In the genomic region with DNA sequence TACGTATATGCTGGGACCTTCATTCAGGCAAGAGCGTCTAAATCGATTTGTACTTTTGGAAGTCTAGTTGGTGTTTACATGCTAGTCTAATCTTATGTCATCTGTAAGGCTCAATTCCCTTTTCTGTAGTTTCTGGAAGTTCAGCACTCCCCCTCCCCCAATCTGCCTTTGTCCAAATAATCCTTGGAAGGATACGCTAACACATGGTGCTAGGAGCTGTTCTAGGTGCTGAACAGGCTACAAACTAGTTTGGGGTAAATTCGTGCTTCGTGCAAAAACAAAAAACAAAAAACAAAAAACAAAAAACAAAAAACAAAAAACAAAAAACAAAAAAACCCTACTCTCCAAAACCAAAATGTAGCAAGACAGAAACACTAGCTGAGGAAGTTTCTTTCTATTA, we compare ENCODE assay signal across 22 mouse cellular contexts. TPM values are rescaled to one million over a fixed set of nuclear protein-coding genes. Genes with fewer than 3 reads are reported as not detected.
DNase-seq lines count a peak whose midpoint lies in the region; ATAC-seq and TF ChIP-seq lines count a peak whose summit lies in the region.
"Had no signal": no experiment of that assay in that cellular context is flagged by ENCODE, and none has a peak within 500 bp of the region (broad histone marks: within the 10 kb centered on the region; RNA-seq: fewer than 3 reads in every experiment).

No protein-coding gene starts in this region.

- no peak overlapping the region for H3K4me3 ChIP-seq in kidney, embryonic 16.5 days (ENCODE audit: low read length)
- H3K4me3 ChIP-seq in CH12.LX (replicated peaks in 1 of 3; ENCODE audit: low read depth in 2 of 3, low read length in 2 of 3, poor library complexity in 1 of 3), result no peak overlapping the region
- H3K4me3 ChIP-seq in forebrain, embryonic 11.5 days (ENCODE audit: low read depth, low read length), result no peak overlapping the region
- H3K4me3 ChIP-seq: heart, embryonic 13.5 days; layer of hippocampus, adult 2 months; lung, embryonic 15.5 days; neural tube, embryonic 12.5 days had no signal

- TF ChIP-seq POLR2A in CH12.LX (IDR thresholded peaks at IDR 0.05; ENCODE audit: low read depth, low read length), result no peak
- TF ChIP-seq POLR2A in brain, embryonic 14.5 days (IDR thresholded peaks at IDR 0.05; ENCODE audit: borderline replicate concordance, extremely low read depth, insufficient read depth, insufficient read length, poor library complexity, severe bottlenecking), result no peak

- WGBS in kidney, embryonic 16.5 days, result 54% methylated on average over 6 of the region's 6 CpGs
- WGBS in forebrain, embryonic 11.5 days, result 55% methylated on average over 6 of the region's 6 CpGs

- no peak overlapping the region for H3K9ac ChIP-seq in kidney, embryonic 16.5 days (replicated peaks; ENCODE audit: low read length)
- H3K9ac ChIP-seq in CH12.LX (ENCODE audit: insufficient read depth, low read depth), result no peak overlapping the region
- H3K9ac ChIP-seq in forebrain, embryonic 11.5 days (ENCODE audit: low read length), result no peak overlapping the region
- H3K9ac ChIP-seq: heart, embryonic 13.5 days; lung, embryonic 15.5 days; neural tube, embryonic 12.5 days had no signal

- DNase-seq in kidney, postnatal 14 days, result peak; percentile 24
- DNase-seq in CH12.LX (ENCODE audit: extremely low read depth), result no peak
- DNase-seq in brain, embryonic 14.5 days (ENCODE audit: low read depth), result peak; percentile 9
- DNase-seq in hindlimb bud, embryonic 11.5 days (ENCODE audit: extremely low spot score, low read depth, low spot score), result peak; percentile 42
- DNase-seq in layer of hippocampus, postnatal 25 days (ENCODE audit: extremely low spot score in 1 of 2, low spot score in 1 of 2), result no peak
- no peak for DNase-seq in forebrain, embryonic 11.5 days (ENCODE audit: low spot score)
- no peak for DNase-seq in gastrocnemius, adult 8-10 months (ENCODE audit: low spot score in 2 of 2)
- DNase-seq: adrenal gland, adult 2 months; cerebellum, adult 9-10 months; gastrocnemius, postnatal 14 days; liver had no signal

- TF ChIP-seq RAD21 in CH12.LX (IDR thresholded peaks at IDR 0.05; ENCODE audit: low read depth, low read length), result no peak

- no peaks in the 10 kb centered on the region for H3K79me2 ChIP-seq in CH12.LX (replicated peaks; ENCODE audit: control insufficient read depth, extremely low read depth, insufficient read depth, poor library complexity, severe bottlenecking)

- in situ Hi-C loops in CH12.LX (cut with MboI; ENCODE audit: low pct_ligation_motif_present, low pct_unique_long_range_greater_than_20kb, low sequenced_read_pairs), result no loop called here

- dilution Hi-C loops in CH12.LX (cut with MboI; ENCODE audit: extremely low pct_ligation_motif_present, extremely low pct_unique_long_range_greater_than_20kb, low sequenced_read_pairs), result no loop called here

- H3K27ac ChIP-seq in kidney, embryonic 16.5 days (ENCODE audit: low read length), result no peak overlapping the region
- H3K27ac ChIP-seq in CH12.LX (ENCODE audit: insufficient read depth, low read depth), result no peak overlapping the region
- no peak overlapping the region for H3K27ac ChIP-seq in forebrain, embryonic 11.5 days (ENCODE audit: low read depth, low read length)
- H3K27ac ChIP-seq: heart, embryonic 13.5 days; layer of hippocampus, adult 2 months; lung, embryonic 15.5 days; neural tube, embryonic 12.5 days had no signal

- TF ChIP-seq CTCF in CH12.LX (conservative IDR thresholded peaks at IDR 0.05 in 1 of 2, IDR thresholded peaks at IDR 0.05 in 1 of 2; ENCODE audit: low read depth in 2 of 2, low read length in 2 of 2), result no peak
- TF ChIP-seq CTCF in brain, embryonic 14.5 days (IDR thresholded peaks at IDR 0.05; ENCODE audit: borderline replicate concordance, extremely low read depth, insufficient read depth, insufficient read length), result no peak

- H3K4me2 ChIP-seq in kidney, embryonic 16.5 days (replicated peaks; ENCODE audit: low read depth, low read length), result no peak overlapping the region
- no peak overlapping the region for H3K4me2 ChIP-seq in CH12.LX (ENCODE audit: insufficient read depth, low read depth, poor library complexity, severe bottlenecking)
- H3K4me2 ChIP-seq in forebrain, embryonic 11.5 days (ENCODE audit: low read depth, low read length, severe bottlenecking), result no peak overlapping the region
- H3K4me2 ChIP-seq: heart, embryonic 13.5 days; lung, embryonic 15.5 days; midbrain, embryonic 11.5 days; neural tube, embryonic 12.5 days had no signal

- no peaks in the 10 kb centered on the region for H3K36me3 ChIP-seq in kidney, embryonic 16.5 days (ENCODE audit: insufficient read depth, low read length)
- no peaks in the 10 kb centered on the region for H3K36me3 ChIP-seq in CH12.LX (replicated peaks in 1 of 2; ENCODE audit: control insufficient read depth in 1 of 2, insufficient read depth in 1 of 2, low read length in 1 of 2)
- H3K36me3 ChIP-seq in forebrain, embryonic 11.5 days (ENCODE audit: control insufficient read depth, insufficient read depth, low read length), result no peaks in the 10 kb centered on the region
- H3K36me3 ChIP-seq: heart, embryonic 13.5 days; lung, embryonic 15.5 days; neural tube, embryonic 12.5 days had no signal

- peaks cover 3% of the 10 kb centered on the region; the same call in 1 of the 2 replicates for H3K4me1 ChIP-seq in kidney, embryonic 16.5 days (ENCODE audit: insufficient read depth, low read length)
- peaks cover 3 to 12% of the 10 kb centered on the region in 2 experiments for H3K4me1 ChIP-seq in CH12.LX (ENCODE audit: control insufficient read depth in 1 of 2, insufficient read depth in 2 of 2)
- no peaks in the 10 kb centered on the region for H3K4me1 ChIP-seq in forebrain, embryonic 11.5 days (replicated peaks; ENCODE audit: control insufficient read depth, insufficient read depth, low read length)
- H3K4me1 ChIP-seq: heart, embryonic 13.5 days; lung, embryonic 15.5 days; neural tube, embryonic 12.5 days had no signal

- TF ChIP-seq EP300 in CH12.LX (IDR thresholded peaks at IDR 0.05; ENCODE audit: low read length), result no peak

- no peaks in the 10 kb centered on the region for H3K27me3 ChIP-seq in kidney, embryonic 16.5 days (ENCODE audit: insufficient read depth, low read length)
- H3K27me3 ChIP-seq in CH12.LX (replicated peaks), result no peaks in the 10 kb centered on the region
- H3K27me3 ChIP-seq in forebrain, embryonic 11.5 days (ENCODE audit: control insufficient read depth, insufficient read depth, low read length), result no peaks in the 10 kb centered on the region
- H3K27me3 ChIP-seq: heart, embryonic 13.5 days; lung, embryonic 15.5 days; neural tube, embryonic 12.5 days; Patski had no signal

- ATAC-seq in kidney, embryonic 16.5 days (ENCODE audit: low FRiP score, low TSS enrichment), result no peak
- no peak for ATAC-seq in forebrain, embryonic 11.5 days (replicated peaks; ENCODE audit: low FRiP score)
- ATAC-seq: forebrain, embryonic 14.5 days; intestine, postnatal 0 days; Patski had no signal

- H3K9me3 ChIP-seq in kidney, embryonic 16.5 days (ENCODE audit: low read length), result no peaks in the 10 kb centered on the region
- H3K9me3 ChIP-seq in CH12.LX (replicated peaks; ENCODE audit: low read length), result no peaks in the 10 kb centered on the region
- H3K9me3 ChIP-seq in forebrain, embryonic 11.5 days (ENCODE audit: control insufficient read depth, low read length), result no peaks in the 10 kb centered on the region
- H3K9me3 ChIP-seq: heart, embryonic 13.5 days; lung, embryonic 15.5 days; neural tube, embryonic 12.5 days had no signal

TF ChIP-seq in CH12.LX, 34 proteins besides CTCF, POLR2A, EP300 and RAD21:
- TF ChIP-seq MXI1 (IDR thresholded peaks at IDR 0.05; ENCODE audit: low read depth, low read length) (0 out of 2 replicates have a peak, but pooled peaks have one; percentile 40), IRF4 (IDR thresholded peaks at IDR 0.05; ENCODE audit: low read depth, low read length) (no peak), GABPA (IDR thresholded peaks at IDR 0.05; ENCODE audit: insufficient replicate concordance, low read depth, low read length) (no peak), ZNF384 (IDR thresholded peaks at IDR 0.05; ENCODE audit: low read depth, low read length) (no peak)

RNA-seq across cellular contexts. Expression of a gene that starts 10.6 kb away (rescaled TPM):
- 0.09 and 0.14 TPM in 2 replicates for polyA plus RNA-seq in kidney, embryonic 16.5 days (2015; fragmentation: Nextera tagmentation; extraction: Ambion mirVana)
- not detected in 2 replicates for total RNA-seq in CH12.LX (2012; rRNA removed)
- not detected in 2 replicates for total RNA-seq in CH12.LX (2014; rRNA removed)
- polyA plus RNA-seq in CH12.LX (2012; ENCODE audit: insufficient read length, low read depth), result not detected in 2 replicates
- 0.03 TPM in 1 of 2 replicates, not detected in the other for polyA plus RNA-seq in brain, embryonic 14.5 days (2012; rRNA removed)
- not detected for total RNA-seq in layer of hippocampus, postnatal 25 days (2021)
- not detected in 2 replicates for polyA plus RNA-seq in forebrain, embryonic 11.5 days (2014; fragmentation: Nextera tagmentation; extraction: Ambion mirVana)
- total RNA-seq in gastrocnemius, adult 8-10 months (2022), result not detected
- total RNA-seq: adrenal gland, adult 2 months; gastrocnemius, postnatal 14 days; hematopoietic stem cell, adult 5-6 weeks; layer of hippocampus, adult 2 months had no signal
- polyA plus RNA-seq: adrenal gland, adult 2 months; forebrain, embryonic 14.5 days; heart, embryonic 13.5 days; intestine, postnatal 0 days; lung, embryonic 15.5 days; midbrain, embryonic 11.5 days; neural tube, embryonic 12.5 days; Patski; urinary bladder, adult 2 months had no signal

RNA-seq across cellular contexts. Expression of a gene that starts 30.4 kb away (rescaled TPM):
- polyA plus RNA-seq in kidney, embryonic 16.5 days (2015; fragmentation: Nextera tagmentation; extraction: Ambion mirVana), result 49.8 and 54.7 TPM in 2 replicates
- total RNA-seq in CH12.LX (2012; rRNA removed), result 27.8 and 32.8 TPM in 2 replicates
- total RNA-seq in CH12.LX (2014; rRNA removed), result 19.4 and 21.6 TPM in 2 replicates
- 15.1 and 16.4 TPM in 2 replicates for polyA plus RNA-seq in CH12.LX (2012; ENCODE audit: insufficient read length, low read depth)
- polyA plus RNA-seq in brain, embryonic 14.5 days (2012; rRNA removed), result 33.7 and 40.8 TPM in 2 replicates
- total RNA-seq in layer of hippocampus, postnatal 25 days (2021), result 10 to 100 TPM; 34.6 to 36.7 TPM
- 62.3 and 65.3 TPM in 2 replicates for polyA plus RNA-seq in forebrain, embryonic 11.5 days (2014; fragmentation: Nextera tagmentation; extraction: Ambion mirVana)
- total RNA-seq in gastrocnemius, adult 8-10 months (2022), result 1 to 10 TPM; 7.4 to 9.4 (median 7.9) TPM

Comparison
In these comparisons a context has a peak if more than half of its experiments do, and no peak if none do; other contexts are left out.
1. DNase-seq: peak in kidney, postnatal 14 days (single experiment), brain, embryonic 14.5 days (single experiment) and hindlimb bud, embryonic 11.5 days (single experiment); none in CH12.LX (single experiment), layer of hippocampus, postnatal 25 days (0 of 2), forebrain, embryonic 11.5 days (single experiment) and gastrocnemius, adult 8-10 months (0 of 2).